Mouse (Mus musculus): Measurements from ENCODE around the gene Gm10024. TPM values are rescaled to one million over a fixed set of nuclear protein-coding genes. Genes with fewer than 3 reads are reported as not detected.
"Not testable (repeated sequence)": the region's sequence is repeated elsewhere in the genome, so short reads cannot be mapped to it uniquely, and the experiment has no call there.

Gene Gm10024
- total RNA-seq, 2 experiments from 2014 or later, result not detected

DNA sequence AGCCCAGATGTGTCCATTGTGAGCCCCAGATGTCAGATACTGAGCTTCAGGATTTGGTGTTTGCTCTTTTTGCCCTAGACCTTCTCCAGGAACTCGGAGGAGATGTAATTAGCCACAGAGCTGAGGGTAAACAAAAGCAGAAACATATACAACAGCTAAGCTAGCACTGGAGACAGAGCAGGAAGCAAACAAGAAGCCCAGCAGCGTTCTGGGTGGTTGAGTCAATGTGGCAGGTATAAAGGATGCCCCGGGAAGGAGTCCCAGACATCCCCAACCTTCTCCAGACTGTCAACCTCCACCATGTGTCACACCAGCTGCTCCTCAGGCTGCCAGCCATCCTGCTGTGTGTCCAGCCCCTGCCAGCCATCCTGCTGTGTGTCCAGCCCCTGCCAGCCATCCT lies 14.9 kb downstream of the Gm10024 start, which contains the start of gene Gm10100:
Gene Gm10100, plus strand, starts transcription at position 301 of the 400 bp plus-strand sequence.
- intact Hi-C loops (cut with DNase I), result loop anchor here (5.0 kb wide), 2 partner anchors 151 to 211 kb away; no protein-coding TSS in a partner anchor
- DNase-seq (ENCODE audit: low spot score in 2 of 2), result no peak

DNA sequence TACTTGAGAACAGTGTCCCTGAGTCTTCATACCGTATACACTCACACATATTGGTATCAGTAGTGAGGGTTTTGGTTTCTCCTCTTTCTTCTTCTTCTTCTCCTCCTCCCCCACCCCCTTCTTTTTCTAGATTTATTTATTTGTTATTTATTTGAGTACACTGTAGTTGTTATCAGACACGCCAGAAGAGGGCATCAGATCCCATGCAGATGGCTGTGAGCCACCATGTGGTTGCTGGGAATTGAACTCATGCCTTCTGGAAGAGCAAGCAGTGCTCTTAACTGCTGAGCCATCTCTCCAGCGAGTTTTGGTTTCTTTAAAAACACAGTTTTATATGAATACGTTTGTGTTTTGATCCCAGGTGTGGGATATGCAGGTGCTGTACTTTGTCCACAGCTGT lies 17.0 kb downstream of the Gm10024 start:
- intact Hi-C loops (cut with DNase I), result loop anchor here (5.0 kb wide), 2 partner anchors 149 to 209 kb away; no protein-coding TSS in a partner anchor
- no peak for DNase-seq (ENCODE audit: low spot score in 2 of 2)

DNA sequence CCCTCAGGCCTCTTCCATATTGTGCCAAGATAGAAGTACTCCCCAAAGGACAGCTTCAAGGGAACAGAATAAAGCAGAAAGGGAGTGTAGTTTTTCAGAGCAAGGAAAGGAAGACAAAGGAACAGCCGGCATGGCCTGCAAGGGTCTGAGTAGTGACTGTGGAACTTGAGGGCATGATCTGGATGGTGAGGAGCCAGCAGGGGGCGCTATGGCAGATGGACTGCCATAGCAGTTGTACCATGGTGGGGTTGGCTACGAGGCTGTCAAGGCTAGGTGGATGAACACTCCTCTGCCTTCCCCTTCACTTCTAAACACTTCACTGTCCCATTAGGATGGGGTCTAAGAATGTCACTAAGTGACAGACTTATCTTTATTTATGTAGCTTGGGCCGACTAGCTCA lies 18.0 kb downstream of the Gm10024 start:
- DNase-seq (ENCODE audit: low spot score in 2 of 2), result no peak
- intact Hi-C loops (cut with DNase I), result loop anchor here (5.0 kb wide), 2 partner anchors 148 to 208 kb away; no protein-coding TSS in a partner anchor

DNA sequence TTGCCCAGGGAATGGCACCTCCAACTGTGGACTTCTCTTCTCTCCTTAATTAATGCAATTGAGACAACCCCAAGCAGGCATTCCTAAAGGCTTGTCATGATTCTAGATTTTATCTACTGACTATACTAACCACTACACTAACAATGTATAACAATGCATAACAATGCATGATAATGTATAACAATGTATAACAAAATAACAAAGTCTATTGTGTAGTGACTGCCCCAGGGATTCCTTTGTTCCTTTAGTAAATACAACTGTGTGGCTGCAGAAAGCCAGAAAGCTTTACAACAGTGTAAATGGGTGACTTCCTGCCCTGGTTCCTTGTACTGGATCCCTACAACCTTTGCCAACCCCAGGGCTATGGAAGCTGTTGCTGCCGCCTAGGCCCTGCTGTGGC lies 24.7 kb downstream of the Gm10024 start:
- DNase-seq (ENCODE audit: low spot score in 2 of 2), result no peak
- intact Hi-C loops (cut with DNase I), result no loop called here

DNA sequence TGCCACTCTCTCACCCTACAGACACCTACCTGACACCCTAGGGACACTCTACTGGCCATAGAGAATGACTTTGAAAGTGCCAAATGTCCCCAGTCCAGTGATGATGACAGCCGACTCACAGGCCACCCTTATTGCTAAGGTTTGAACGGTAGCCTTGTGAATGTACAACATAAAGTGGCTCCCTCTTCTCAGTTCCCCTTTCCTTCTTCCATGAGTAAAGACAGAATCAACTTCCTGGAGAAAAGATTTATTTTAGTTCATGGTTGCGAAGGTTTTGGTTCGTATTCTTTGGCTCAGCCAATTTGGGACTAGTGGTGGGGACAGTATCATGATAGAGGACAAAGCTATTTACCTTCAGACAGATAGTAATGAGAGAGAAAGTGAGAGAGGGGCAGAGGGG lies 27.7 kb downstream of the Gm10024 start:
- intact Hi-C loops (cut with DNase I), result no loop called here

GRCm38 (mm10) chr10:77741924-77742688 lies 30.8 kb downstream of the Gm10024 start, which contains the start of gene Gm18596:
Gene Gm18596, minus strand, starts transcription at chr10:77742638.
- intact Hi-C loops (cut with DNase I); DNase-seq (ENCODE audit: low spot score in 2 of 2): not testable (repeated sequence)

More for the DNA sequence above, 27.7 kb downstream of the Gm10024 start:
- no peak for DNase-seq (ENCODE audit: low spot score in 2 of 2)

- intact Hi-C loops (cut with DNase I), result not testable (repeated sequence)
Measured at GRCm38 (mm10) chr10:77750686-77751085, 39.4 kb downstream of the Gm10024 start.

DNA sequence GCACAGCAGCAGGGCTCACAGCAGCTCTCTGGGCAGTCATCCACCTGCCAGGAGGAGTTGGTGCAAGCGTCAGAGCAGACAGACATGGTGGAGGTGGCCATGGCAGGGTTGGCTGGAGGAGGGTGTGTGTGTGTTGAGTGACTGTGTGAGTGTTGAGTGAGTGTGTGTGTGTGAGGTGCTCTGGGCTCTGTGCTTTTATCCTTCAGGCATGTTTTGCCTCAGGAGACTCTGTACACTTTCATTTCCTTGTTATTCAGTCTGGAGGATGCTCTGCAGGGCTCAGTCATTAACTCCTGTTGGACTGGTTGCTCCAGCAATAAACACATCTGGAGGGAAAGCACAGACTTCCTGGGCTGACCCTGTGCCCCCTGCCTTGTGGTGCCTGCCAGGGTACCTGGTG lies 40.0 kb downstream of the Gm10024 start, which contains the start of gene Gm9736:
Gene Gm9736, minus strand, starts transcription at position 101 of the 400 bp plus-strand sequence.
- DNase-seq (ENCODE audit: low spot score in 2 of 2); intact Hi-C loops (cut with DNase I): not testable (repeated sequence)

More at GRCm38 (mm10) chr10:77750686-77751085, 39.4 kb downstream of the Gm10024 start:
- DNase-seq (ENCODE audit: low spot score in 2 of 2), result not testable (repeated sequence)

- intact Hi-C loops (cut with DNase I); DNase-seq (ENCODE audit: low spot score in 2 of 2): not testable (repeated sequence)
Measured at GRCm38 (mm10) chr10:77752312-77752711, 41.1 kb downstream of the Gm10024 start.

DNA sequence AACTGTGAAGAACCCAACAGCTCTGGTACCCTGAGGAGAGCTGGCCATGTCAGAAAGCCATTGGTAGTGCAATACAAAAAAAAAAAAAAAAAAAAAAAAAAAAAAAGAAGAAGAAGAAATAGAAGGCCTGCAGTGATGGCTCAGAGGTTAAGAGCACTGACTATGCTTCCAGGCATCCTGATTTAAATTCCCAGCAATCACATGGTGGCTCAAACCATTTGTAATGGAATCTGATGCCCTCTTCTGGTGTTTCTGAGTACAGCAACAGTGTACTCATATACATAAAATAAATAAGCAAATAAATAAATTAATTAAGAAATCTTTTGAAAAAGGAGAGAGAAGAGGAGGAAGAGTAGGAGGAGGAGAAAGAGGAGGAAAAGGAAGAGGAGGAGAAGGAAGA lies 42.2 kb downstream of the Gm10024 start:
- intact Hi-C loops (cut with DNase I), result no loop called here
- no peak for DNase-seq (ENCODE audit: low spot score in 2 of 2)

DNA sequence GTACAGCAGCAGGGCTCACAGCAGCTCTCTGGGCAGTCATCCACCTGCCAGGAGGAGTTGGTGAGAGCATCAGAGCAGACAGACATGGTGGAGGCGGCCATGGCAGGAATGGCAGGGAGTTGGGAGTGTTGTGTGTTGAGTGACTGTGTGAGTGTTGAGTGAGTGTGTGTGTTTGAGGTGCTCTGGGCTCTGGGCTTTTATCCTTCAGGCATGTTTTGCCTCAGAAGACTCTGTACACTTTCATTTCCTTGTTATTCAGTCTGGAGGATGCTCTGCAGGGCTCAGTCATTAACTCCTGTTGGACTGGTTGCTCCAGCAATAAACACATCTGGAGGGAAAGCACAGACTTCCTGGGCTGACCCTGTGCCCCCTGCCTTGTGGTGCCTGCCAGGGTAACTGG lies 48.3 kb downstream of the Gm10024 start, which contains the start of gene Gm3233:
Gene Gm3233, minus strand, starts transcription at position 101 of the 400 bp plus-strand sequence.
- intact Hi-C loops (cut with DNase I); DNase-seq (ENCODE audit: low spot score in 2 of 2): not testable (repeated sequence)

Other genes with a start within 250 kb of the Gm10024 start
- gene Fam207a, start 195.7 kb upstream of the Gm10024 start, total RNA-seq (2021), result 10 to 100 TPM; 34.2 to 36.0 TPM
- gene Itgb2, start 181.2 kb upstream of the Gm10024 start, total RNA-seq (2021), result 1 to 10 TPM; 2.9 to 3.6 TPM
- 10 to 100 TPM; 71.0 to 87.6 TPM for gene Pttg1ip, start 129.7 kb upstream of the Gm10024 start, total RNA-seq (2021)
- 100 to 1,000 TPM; 133 to 140 TPM for gene Sumo3, start 105.4 kb upstream of the Gm10024 start, total RNA-seq (2021)
- gene Gm49325, start 105.3 kb upstream of the Gm10024 start, total RNA-seq (2021), result 10 to 100 TPM; 14.2 to 16.3 TPM
- 10 to 100 TPM; 43.7 to 51.3 TPM for gene Ube2g2, start 89.2 kb upstream of the Gm10024 start, total RNA-seq (2021)
- gene Tspear, start 24.9 kb upstream of the Gm10024 start, total RNA-seq (2021), result under 1 TPM in 1 of 2 experiments, not detected in 1; 0.14 TPM
- not detected for gene Gm19402, start 20.7 kb upstream of the Gm10024 start, total RNA-seq (2021)
- gene Gm9508, start 14.2 kb upstream of the Gm10024 start, total RNA-seq (2021), result not detected
- not detected for gene Gm10272, start 4.8 kb upstream of the Gm10024 start, total RNA-seq (2021)
- not detected for gene Gm10142, start 4.3 kb downstream of the Gm10024 start, total RNA-seq (2021)
- gene Krtap12-1, start 9.1 kb downstream of the Gm10024 start, total RNA-seq (2021), result not detected
- gene Gm10100, start 15.0 kb downstream of the Gm10024 start, total RNA-seq (2021), result not detected
- not detected for gene Gm18596, start 31.2 kb downstream of the Gm10024 start, total RNA-seq (2021)
- not detected for gene Gm9736, start 39.9 kb downstream of the Gm10024 start, total RNA-seq (2021)
- not detected for gene Gm3233, start 48.2 kb downstream of the Gm10024 start, total RNA-seq (2021)
- gene Gm3238, start 59.9 kb downstream of the Gm10024 start, total RNA-seq (2021), result not detected
- not detected for gene Gm7138, start 65.5 kb downstream of the Gm10024 start, total RNA-seq (2021)
- gene Gm3250, start 71.1 kb downstream of the Gm10024 start, total RNA-seq (2021), result not detected
- not detected for gene Gm7137, start 76.7 kb downstream of the Gm10024 start, total RNA-seq (2021)
- gene Gm9639, start 83.6 kb downstream of the Gm10024 start, total RNA-seq (2021), result not detected
- not detected for gene Gm19668, start 87.7 kb downstream of the Gm10024 start, total RNA-seq (2021)
- not detected for gene Gm9507, start 100.4 kb downstream of the Gm10024 start, total RNA-seq (2021)
- gene Gm2696, start 103.2 kb downstream of the Gm10024 start, total RNA-seq (2021), result not detected
- gene Krtap10-4, start 115.6 kb downstream of the Gm10024 start, total RNA-seq (2021), result not detected
- gene Krtap10-10, start 124.5 kb downstream of the Gm10024 start, total RNA-seq (2021), result not detected
- not detected for gene Gm36176, start 135.3 kb downstream of the Gm10024 start, total RNA-seq (2021)
- not detected for gene Gm10318, start 141.4 kb downstream of the Gm10024 start, total RNA-seq (2021)
- not detected for gene Gm3285, start 150.5 kb downstream of the Gm10024 start, total RNA-seq (2021)
- gene Lrrc3, start 191.1 kb downstream of the Gm10024 start, total RNA-seq (2021), result 10 to 100 TPM; 13.2 to 13.6 TPM

Measured in left cerebral cortex, postnatal 25 days (tissue).